Mouse (Mus musculus) layer of hippocampus, adult 9-10 months (tissue): Measurements from ENCODE around the gene Scnm1.
"Not testable (repeated sequence)": the region's sequence is repeated elsewhere in the genome, so short reads cannot be mapped to it uniquely, and the experiment has no call there.

Source experiments
- DNase-seq: peaks from one replicate; pipeline ENCODE4 v3.0.0; 2022; ENCODE audit warnings: low spot score

Scnm1 gene

GRCm38 (mm10) chr3:95142617-95143011, 8.8 kb upstream of the Scnm1 start:
- DNase-seq, result peak; percentile 68

DNA sequence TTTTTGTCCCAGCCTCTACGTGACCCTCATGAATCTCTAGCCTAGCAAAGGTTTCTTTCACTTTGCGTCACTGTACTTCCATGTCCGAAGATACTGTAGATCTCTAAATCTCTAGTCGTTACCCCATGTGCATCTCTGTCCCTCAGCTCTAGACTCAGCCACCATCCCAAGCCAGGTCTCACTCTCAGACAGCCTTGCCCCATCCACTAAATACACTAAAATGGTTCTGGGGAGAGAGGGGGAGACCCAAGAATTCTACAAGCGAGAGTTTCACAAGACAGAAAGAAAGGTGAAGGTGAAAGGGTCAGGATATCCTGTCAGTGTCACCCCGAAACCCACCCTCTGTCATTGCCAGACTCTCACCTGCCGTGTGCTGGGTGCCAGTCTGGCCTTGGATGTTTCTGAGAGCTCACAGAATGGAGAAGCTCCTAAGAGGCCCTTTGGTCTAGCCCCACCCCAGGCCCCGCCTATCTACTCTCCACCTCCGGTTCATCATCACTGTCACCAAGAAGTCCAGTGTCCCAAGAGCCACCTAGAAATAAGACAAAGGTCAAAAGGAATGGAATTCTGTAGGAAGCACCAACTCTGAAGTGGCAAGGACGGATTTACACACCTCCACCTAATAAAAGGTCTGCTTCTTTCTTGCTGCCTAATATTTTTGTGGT, 8.3 kb upstream of the Scnm1 start, which contains the start of gene Tnfaip8l2:
Tnfaip8l2 (minus strand) TSS at position 409 of the 665 bp plus-strand sequence.
- DNase-seq, result no peak

DNA sequence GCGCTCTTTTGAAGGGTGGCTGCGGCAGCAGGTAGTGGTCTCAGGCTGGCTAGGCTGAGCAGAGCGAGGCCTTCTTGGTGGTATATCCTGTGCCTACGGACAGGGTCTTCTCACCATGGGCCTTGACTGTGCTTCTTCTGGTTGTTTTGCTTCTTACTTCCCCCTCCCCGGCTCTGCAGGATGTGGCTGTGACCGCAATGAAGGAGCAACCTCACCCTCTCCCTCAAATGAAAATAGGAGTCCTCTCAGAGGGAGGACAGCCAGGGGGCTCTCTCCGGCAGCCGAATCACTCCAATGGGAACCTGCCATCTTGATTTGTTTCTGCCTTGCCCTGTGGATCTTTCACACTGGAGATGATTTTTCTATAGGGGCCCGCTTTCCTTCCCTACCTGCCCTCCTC, 7.7 kb upstream of the Scnm1 start:
- no peak for DNase-seq

GRCm38 (mm10) chr3:95140795-95141194, 7.0 kb upstream of the Scnm1 start:
- no peak for DNase-seq

DNA sequence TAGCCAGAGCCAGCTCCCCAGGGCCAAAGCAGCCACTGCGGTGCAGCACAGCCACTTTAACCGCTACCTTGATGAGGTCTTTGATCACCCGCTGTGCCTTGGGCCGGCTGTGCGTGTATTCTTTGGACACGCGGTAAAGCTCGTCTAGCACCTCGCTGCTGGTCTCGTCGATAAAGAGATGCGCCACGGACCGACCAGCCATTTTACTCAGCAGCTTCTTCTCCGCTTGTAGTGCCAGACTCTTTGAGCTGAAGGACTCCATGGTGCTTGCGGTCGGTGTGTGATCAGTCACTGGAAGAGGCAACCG, 6.4 kb upstream of the Scnm1 start:
- DNase-seq, result no peak

GRCm38 (mm10) chr3:95139586-95140288, 5.9 kb upstream of the Scnm1 start:
- no peak for DNase-seq

GRCm38 (mm10) chr3:95136336-95136735, 2.5 kb upstream of the Scnm1 start:
- no peak for DNase-seq

- DNase-seq, result no peak
These were observed 1.7 kb upstream of the Scnm1 start for GRCm38 (mm10) chr3:95135433-95136052.

GRCm38 (mm10) chr3:95135023-95135422, 1.2 kb upstream of the Scnm1 start:
- DNase-seq, result no peak

- DNase-seq, result not testable (repeated sequence)
These were observed 322 bp upstream of the Scnm1 start for GRCm38 (mm10) chr3:95134133-95134532.

DNA sequence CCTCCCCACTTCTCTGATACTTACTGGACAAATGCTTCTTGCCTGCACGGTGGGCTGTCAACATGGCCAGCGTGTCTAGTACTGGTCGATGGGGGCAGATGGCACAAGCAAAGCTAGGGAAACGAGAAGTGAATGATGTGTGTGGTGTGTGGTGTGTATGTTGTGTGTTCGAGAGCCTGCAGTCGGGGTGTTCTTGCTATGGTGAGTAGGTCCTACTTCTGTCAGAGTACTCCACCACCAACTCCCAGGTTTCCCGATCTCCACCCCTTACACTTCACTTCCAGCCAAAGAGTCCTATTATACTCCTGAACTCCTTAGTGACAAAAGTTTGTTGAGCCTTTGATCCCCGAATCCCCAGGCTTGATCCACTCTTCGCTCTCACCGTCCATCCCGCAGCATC, 635 bp downstream of the Scnm1 start:
- DNase-seq, result no peak

DNA sequence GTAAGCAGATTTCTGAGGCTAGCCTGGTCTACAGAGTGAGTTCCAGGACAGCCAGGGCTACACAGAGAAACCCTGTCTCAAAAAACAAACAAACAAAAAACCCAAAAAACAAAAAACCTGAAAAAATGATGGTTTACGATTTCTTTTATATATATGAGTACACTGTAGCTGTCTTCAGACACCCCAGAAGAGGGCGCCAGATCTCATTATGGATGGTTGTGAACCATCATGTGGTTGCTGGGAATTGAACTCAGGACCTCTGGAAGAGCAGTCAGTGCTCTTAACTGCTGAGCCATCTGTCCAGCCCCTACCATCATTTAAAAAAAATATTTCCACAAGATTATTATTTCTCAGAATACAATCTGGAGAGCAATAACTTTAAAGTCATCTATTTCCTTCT, 1.4 kb downstream of the Scnm1 start:
- not testable (repeated sequence) for DNase-seq

- no peak for DNase-seq
These were observed 3.7 kb downstream of the Scnm1 start for GRCm38 (mm10) chr3:95130081-95130480.

DNA sequence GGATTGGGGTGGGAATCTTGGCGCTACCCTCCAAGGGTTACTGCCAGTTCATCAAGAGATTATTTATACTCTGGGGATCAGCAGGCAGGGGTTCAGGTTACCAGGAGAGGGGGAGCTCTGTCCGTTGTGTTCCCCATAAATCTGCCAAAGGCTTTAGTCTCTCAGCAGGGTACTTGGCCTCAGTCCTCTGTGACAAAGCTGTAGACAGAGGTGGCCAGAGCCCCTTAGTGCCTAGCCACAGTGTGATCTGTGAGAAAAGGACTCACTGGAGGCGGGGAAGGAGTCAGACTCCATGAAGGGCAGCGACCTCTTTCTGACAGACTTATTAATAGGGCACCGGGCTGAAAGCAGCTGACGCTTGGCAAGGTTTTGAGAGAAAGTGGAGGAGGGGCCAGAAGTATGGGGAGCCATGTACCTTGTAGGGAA, 4.6 kb downstream of the Scnm1 start:
- DNase-seq, result no peak

- DNase-seq, result no peak
These were observed 8.8 kb downstream of the Scnm1 start for GRCm38 (mm10) chr3:95124972-95125371.

DNA sequence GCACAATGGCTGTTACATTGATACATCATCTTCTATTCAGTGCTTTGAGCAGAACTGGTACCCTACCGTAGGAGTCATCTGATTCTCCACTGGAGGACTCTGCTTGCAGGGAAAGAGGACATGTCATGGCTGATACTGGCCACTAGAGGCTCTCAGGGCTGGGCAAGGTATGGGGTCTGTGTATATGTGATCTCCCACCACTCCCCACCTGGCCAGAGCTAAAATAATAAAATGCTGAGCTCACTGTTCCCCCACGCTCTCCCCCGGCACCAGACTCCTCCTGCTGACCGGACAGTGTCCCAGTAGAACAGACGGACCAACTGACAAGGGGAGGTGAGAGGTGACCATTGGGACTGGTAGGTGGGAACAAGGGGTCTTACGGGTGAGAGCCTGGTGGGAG, 9.6 kb downstream of the Scnm1 start, which contains the start of gene Tmod4:
Tmod4 (plus strand) TSS at position 231 of the 400 bp plus-strand sequence.
- no peak for DNase-seq

DNA sequence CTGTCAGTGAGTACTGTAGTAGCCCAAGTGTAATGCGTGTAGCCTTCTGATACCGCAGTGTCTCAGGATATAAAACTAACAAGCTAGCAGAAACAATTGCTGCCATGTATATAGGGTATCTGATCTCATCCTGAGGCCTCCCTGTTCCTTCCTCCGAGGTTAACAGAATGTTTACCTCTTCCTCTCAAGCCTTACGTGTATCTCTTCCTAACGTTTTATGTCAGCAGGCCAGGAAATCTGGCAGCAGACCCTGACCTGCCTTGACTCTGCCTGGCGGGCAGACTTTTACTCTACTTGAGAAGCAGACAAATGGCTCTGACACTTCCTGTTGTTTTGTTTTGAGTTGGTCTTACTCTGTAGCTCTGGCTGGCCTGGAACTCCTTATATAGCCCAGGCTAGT, 12.2 kb downstream of the Scnm1 start:
- no peak for DNase-seq

DNA sequence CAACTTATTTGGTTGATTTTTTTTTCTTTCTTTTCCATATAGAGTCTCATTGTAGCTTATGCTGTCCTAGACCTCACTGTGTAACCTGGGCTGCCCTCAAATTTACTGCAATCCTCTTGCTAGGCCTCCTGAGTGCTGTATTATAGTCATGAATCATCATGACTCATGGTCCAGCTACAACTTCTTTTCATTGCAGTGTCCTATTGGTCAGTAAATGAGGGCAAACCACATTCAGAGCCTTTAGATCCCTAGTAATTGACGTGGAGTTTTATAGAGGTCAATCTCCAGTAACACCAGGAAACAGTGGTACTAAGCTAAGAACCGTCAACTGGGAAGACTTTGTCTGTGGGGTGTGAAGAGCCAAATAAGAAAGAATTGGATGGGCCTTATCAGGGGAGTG, 16.1 kb downstream of the Scnm1 start:
- DNase-seq, result no peak

DNA sequence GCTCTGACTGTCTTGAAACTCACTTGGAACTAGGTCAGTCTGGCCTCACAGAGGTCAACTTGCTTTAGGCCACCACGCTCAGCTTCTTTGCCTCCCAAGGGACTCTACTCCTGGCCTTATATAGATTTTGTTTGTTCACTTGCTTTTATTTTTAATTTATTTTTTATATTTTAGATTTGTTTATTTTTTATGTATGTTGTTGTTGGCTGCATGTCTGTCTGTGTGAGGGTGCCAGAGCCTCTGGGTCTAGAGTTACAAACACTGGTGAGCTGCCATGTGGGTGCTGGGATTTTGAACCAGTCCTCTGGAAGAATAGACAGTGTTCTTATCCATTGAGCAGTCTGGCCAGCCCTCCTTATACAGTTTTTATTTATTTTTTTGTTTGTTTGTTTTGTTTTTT, 21.1 kb downstream of the Scnm1 start:
- no peak for DNase-seq

- peak; percentile 83 for DNase-seq
These were observed 22.7 kb downstream of the Scnm1 start, which contains the start of gene Vps72 for GRCm38 (mm10) chr3:95110911-95111726. TSS of gene Vps72 (plus strand) at chr3:95111022.

DNA sequence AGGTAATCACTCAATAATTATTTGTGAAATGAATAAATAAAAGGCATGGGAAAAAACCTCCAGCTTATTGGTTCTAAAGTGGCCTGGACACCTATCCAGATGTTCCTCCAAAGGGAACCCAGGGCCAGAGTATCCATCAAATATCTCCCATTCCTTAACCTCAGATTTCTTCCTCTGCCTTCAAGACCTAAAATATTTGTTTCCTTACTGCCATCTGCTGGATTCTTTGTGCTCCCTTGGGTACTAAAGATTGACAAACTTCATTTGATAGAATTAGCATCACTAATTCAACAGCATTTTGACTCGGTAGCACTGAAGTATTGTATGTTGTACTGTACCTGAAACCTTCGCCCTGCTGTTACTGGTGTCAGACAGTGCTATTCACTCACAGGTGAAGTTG, 25.9 kb downstream of the Scnm1 start:
- no peak for DNase-seq

DNA sequence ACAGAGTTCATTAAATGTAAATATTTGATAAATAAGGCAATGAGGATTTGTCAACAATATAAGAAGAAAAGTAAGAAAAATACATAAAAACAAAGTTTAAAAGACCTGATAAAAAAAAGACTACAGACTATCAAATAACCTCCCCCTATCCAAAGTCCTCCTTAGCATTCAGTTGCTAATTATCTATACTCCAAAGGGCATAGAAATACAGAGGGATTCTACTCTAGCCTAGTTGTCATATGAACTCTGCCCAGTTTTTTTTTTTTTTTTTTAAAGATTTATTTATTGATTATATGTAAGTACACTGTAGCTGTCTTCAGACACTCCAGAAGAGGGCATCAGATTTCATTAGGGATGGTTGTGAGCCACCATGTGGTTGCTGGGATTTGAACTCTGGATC, 26.5 kb downstream of the Scnm1 start:
- not testable (repeated sequence) for DNase-seq
